Mouse (Mus musculus) myocyte (in vitro differentiated cells): Measurements from ENCODE around the gene Acap1.

Experiments used
- E2F4 ChIP-seq: IDR thresholded peaks from one replicate; pipeline ENCODE4 v1.6.1; 2011; ENCODE audit warnings: mild to moderate bottlenecking, control low read depth, moderate library complexity; ENCODE audit not compliant: insufficient read depth
- MYOG ChIP-seq, 3 experiments: IDR thresholded peaks; one replicate each; pipeline ENCODE4 v1.6.1; 2011; ENCODE audit warnings: control low read depth in 2 of 3, low read depth in 2 of 3, mild to moderate bottlenecking in 2 of 3; ENCODE audit not compliant: insufficient read length in 2 of 3, control insufficient read depth in 1 of 3, insufficient read depth in 1 of 3
- POLR2A ChIP-seq: IDR thresholded peaks from one replicate; pipeline ENCODE4 v1.6.1; 2011; ENCODE audit warnings: low read depth, mild to moderate bottlenecking, control low read depth, moderate library complexity; ENCODE audit not compliant: insufficient read length
- POLR2AphosphoS2 ChIP-seq: IDR thresholded peaks from one replicate; pipeline ENCODE4 v1.6.1; 2011; ENCODE audit warnings: low read depth, control low read depth; ENCODE audit not compliant: insufficient read length
- SRF ChIP-seq: IDR thresholded peaks from one replicate; pipeline ENCODE4 v1.6.1; 2011; ENCODE audit warnings: low read depth; ENCODE audit not compliant: control insufficient read depth, insufficient read length
- TCF12 ChIP-seq: IDR thresholded peaks from one replicate; pipeline ENCODE4 v1.6.1; 2011; ENCODE audit warnings: mild to moderate bottlenecking, control low read depth; ENCODE audit not compliant: poor library complexity, insufficient read depth, severe bottlenecking
- USF1 ChIP-seq: IDR thresholded peaks from one replicate; pipeline ENCODE4 v1.6.1; 2011; ENCODE audit warnings: low read depth, mild to moderate bottlenecking, control low read depth, moderate library complexity

DNA sequence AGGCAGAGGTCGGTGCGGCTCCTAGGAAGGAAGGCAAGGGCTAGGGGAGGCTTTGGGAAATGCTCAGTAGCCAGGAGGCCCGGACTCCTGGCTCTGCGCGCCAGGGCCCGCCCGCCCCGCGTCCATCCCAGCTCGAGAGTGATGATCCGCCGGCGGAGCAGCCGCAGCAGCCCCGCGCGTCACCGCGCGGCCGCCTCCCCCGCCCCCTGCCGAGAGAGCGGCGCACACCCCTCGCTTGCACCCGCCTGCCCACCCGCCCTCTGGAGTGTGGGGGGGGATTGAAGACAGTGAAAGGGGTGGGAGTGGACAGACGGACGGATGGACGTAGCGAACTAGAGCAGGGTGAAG, 57.8 kb downstream of the Acap1 start, which contains the start of gene Nlgn2:
- TF ChIP-seq POLR2AphosphoS2 (no peak), TCF12 (no peak), MYOG (IDR thresholded peaks at IDR 0.05; ENCODE audit: control insufficient read depth in 1 of 3, insufficient read depth in 1 of 3, insufficient read length in 2 of 3, low read depth in 2 of 3) (no peak), POLR2A (peak; percentile 68), E2F4 (no peak), SRF (no peak), USF1 (no peak)
